Mouse (Mus musculus): ENCODE measurements at regions not wholly inside any gene's neighbourhood (a gene's known extent, or its start where the extent isn't known, plus 50 kb on each side); places are given as distances from the start of the nearest gene placed in this dataset.

GRCm38 (mm10) chr11:63565471-63566232 is 356.4 kb downstream of the Hs3st3b1 start:
- no peak for DNase-seq (ENCODE audit: low read depth in 2 of 2, low spot score in 2 of 2)

GRCm38 (mm10) chr11:63569785-63570479 is 352.2 kb downstream of the Hs3st3b1 start:
- DNase-seq (ENCODE audit: low read depth in 2 of 2, low spot score in 2 of 2) = no peak

DNA sequence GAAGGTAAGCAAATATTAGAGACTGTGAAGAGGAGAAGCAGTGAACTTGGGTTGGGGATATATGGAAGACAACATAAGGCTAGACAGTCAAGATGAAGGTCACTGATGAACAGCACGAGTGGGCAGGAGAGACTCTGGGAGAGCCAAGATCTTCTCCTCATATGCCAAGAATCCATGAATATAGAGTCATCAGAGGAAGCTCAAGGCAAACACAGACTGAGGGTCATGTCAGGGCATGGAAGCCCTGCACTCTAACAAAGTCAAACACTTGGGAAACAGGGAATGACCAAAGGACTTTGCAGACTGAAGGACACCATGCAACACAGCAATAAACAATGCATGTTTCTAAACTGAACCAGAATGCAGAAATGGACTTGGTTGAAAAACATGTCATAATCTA is 351.4 kb downstream of the Hs3st3b1 start:
- no peak for DNase-seq (ENCODE audit: low read depth in 2 of 2, low spot score in 2 of 2)

GRCm38 (mm10) chr11:63573271-63573670 is 348.8 kb downstream of the Hs3st3b1 start:
- no peak for DNase-seq (ENCODE audit: low read depth in 2 of 2, low spot score in 2 of 2)

- no peak for DNase-seq (ENCODE audit: low read depth in 2 of 2, low spot score in 2 of 2)
Observed at GRCm38 (mm10) chr11:63583321-63583720, 338.8 kb downstream of the Hs3st3b1 start.

DNA sequence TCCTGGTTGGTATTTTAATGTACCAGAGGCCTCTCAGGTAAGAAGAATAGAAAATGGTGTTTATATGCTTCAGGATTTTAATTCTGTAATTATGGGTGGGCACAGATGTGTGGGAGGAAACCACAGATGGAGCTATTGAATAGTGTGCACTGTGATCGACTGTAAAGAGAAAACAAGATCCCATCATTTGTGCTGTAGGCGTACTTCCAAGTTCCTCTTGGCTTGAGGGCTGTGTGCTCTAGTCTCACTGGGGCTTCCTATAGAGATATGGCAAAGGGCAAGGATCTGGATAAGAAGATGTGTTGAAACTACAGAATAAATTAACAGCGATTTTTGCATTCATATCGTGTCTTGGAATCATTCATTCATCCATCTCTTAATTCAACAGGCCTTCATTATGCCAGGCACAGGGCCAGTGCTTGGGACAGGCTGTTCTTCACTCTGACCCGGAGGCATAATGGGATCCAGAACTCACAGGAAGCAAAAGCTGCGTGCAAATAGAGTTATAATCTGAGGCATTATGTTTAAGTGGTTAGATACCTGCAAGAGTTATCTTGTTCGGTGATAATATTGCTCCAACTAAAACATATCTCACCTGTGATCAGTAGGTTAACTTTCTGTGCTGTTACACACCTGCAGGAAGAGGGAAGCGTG is 336.7 kb downstream of the Hs3st3b1 start:
- DNase-seq (ENCODE audit: low read depth in 2 of 2, low spot score in 2 of 2) = no peak

- DNase-seq (ENCODE audit: low read depth in 2 of 2, low spot score in 2 of 2) = no peak
Observed at GRCm38 (mm10) chr11:63620220-63620619, 301.9 kb downstream of the Hs3st3b1 start.

- DNase-seq (ENCODE audit: low read depth in 2 of 2, low spot score in 2 of 2) = no peak
Observed at GRCm38 (mm10) chr11:63630336-63630735, 291.8 kb downstream of the Hs3st3b1 start.

DNA sequence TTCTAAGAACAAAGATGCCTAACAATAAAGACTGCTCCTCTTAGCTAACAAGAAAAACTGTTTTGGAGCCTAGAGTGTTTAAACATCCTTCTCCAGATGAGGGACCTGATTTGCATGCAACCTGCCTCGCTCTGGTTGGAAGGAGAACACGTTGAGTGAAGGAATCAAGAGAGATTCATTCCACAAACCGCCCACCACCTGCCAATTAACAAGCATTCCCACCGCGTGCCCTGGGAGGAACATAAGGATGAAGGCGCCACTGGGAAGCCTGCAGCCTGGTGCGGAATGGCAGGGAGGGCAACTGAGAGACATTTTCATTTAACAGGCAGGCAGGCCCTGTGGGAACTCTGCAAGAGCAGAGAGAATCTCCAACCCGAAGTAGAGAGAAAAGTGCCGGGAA is 265.0 kb downstream of the Hs3st3b1 start:
- no peak for DNase-seq (ENCODE audit: low read depth in 2 of 2, low spot score in 2 of 2)

- DNase-seq (ENCODE audit: low read depth in 2 of 2, low spot score in 2 of 2) = no peak
Observed at GRCm38 (mm10) chr11:63665268-63665934, 256.7 kb downstream of the Hs3st3b1 start.

DNA sequence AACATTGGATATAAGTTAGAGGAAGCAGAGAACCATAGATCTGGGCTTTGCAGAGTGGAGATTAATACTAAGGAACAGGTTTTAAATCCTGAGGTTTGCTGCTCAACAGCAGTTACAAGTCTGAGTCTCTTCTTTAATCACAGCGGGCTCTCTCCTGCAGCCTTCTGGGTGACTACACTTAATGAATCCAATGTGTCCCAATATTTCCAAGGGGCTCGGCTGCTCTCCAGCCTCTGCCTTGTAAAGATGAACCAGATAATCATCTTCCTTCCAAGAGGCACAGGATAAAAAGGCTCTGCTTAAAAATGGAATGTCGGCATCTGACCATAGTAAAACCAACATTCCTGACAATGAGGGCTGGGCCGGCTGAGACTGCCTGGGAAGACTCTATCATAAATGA is 251.6 kb downstream of the Hs3st3b1 start:
- no peak for DNase-seq (ENCODE audit: low read depth in 2 of 2, low spot score in 2 of 2)

DNA sequence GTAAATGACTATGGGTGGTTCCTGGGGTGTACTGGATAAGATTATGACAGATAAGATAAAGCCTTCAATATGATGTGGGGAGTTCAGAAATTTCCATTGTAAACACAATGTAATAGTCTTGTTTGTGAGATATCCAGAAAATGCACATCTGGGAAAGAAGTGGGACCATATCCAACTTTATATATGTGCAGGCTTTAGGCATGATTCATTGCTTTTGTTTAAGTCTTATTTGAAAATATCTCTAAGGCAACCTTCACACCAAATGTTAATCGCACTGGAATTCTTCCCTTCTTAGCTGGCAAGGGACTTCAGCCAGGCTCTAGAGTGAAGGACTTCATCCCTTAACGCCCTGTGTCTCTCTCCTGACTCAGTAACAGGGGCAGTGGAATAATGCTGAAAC is 250.3 kb downstream of the Hs3st3b1 start:
- no peak for DNase-seq (ENCODE audit: low read depth in 2 of 2, low spot score in 2 of 2)

- no peak for DNase-seq (ENCODE audit: low read depth in 2 of 2, low spot score in 2 of 2)
Observed at GRCm38 (mm10) chr11:63677921-63678320, 244.2 kb downstream of the Hs3st3b1 start.

- DNase-seq (ENCODE audit: low read depth in 2 of 2, low spot score in 2 of 2) = no peak
Observed at GRCm38 (mm10) chr11:63678382-63678905, 243.6 kb downstream of the Hs3st3b1 start.

- DNase-seq (ENCODE audit: low read depth in 2 of 2, low spot score in 2 of 2) = no peak
Observed at GRCm38 (mm10) chr11:63679491-63679890, 242.6 kb downstream of the Hs3st3b1 start.

- DNase-seq (ENCODE audit: low read depth in 2 of 2, low spot score in 2 of 2) = no peak
Observed at GRCm38 (mm10) chr11:63684228-63684980, 237.7 kb downstream of the Hs3st3b1 start.

DNA sequence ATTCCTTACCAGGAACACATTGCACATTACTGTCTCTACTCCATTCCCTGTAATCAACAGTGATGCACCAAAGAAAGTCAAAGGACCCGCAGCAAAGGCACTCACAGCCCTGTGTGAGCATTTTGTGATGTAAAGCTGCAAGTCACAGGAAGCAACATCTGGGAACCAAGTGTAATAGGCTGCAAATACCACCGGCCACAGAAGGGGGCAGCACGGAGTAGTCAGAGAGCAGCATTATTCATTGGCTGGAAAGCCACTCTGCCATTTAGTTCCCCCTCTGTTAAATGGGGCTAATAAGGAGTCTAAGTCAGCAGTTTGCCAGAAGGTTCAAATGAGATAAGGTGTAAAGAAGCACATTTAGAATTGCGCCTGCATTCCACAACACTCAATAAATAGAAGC is 231.0 kb downstream of the Hs3st3b1 start:
- DNase-seq (ENCODE audit: low read depth in 2 of 2, low spot score in 2 of 2) = no peak

DNA sequence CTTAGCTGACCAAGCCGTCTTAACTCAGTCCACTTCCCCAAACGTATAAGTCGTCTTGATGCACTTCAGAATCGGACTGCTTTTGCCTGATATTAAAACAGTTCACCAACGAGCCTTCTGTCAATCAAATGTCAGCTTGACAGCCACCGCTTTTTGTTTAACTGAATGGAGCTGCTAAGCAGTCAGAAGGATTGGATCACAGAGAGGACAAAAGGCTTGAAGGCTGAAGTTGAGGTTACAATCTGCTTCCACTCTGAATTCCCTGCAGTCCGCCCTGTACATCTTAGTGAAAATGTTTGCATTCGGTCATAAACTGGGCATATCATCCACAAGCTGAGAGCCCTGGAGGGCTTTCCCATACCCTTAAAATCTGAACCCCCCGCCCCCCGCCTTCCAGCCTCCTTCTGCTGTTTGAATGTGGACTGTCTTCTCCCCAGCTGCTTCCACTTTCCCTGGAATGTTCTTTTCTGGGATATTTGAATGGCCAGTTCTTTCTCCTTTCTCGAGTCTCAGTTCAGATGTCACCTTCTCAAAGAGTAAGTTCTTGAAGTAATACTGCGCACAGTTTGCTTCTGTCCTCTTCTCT is 217.0 kb downstream of the Hs3st3b1 start:
- no peak for DNase-seq (ENCODE audit: low read depth in 2 of 2, low spot score in 2 of 2)

DNA sequence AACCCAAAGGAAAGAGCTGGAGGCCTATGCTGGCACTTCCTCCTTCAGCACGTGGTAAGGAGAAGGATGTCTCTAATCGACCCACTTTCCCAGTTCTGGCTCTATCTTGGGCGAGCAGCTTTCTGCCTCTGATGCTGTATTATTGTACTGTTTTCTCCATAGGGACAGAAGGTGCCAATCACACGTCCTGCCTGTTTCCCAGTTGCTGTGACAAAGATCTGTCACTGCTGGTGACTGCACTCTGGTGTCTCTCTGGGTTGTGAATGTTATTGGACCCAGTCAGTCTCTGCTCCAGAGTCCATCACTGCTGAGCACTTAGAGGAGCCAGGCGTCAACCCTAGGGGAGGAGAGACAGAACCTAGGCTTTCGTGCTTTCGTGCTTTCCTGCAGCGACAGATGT is 216.0 kb downstream of the Hs3st3b1 start:
- no peak for DNase-seq (ENCODE audit: low read depth in 2 of 2, low spot score in 2 of 2)

DNA sequence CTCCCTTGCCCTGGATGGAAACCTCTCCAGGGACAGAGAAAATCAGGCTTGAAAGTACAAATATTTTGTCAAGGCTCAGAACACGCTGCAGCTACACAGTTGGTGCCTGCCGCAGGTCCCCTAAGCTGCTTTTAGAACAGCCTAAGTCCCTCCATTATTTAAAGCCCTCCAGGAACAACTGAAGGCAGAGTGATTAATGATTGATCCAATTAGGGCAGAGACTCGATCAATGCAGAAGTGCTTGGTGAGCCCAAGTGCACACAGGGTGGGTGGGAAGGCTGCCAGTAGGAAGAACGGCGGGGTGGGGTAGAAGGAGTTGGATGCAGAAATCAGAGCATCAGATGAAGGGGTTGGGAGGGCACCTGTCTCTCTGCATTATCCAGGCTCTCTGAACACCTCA is 215.0 kb downstream of the Hs3st3b1 start:
- no peak for DNase-seq (ENCODE audit: low read depth in 2 of 2, low spot score in 2 of 2)

Data from CD8-positive naive resting alpha-beta T cell, adult 2 months (primary cell).